ENCODE assay signal across 26 mouse cellular contexts in genomic region chr10:71171414-71171813, GRCm38 (mm10). TPM values are rescaled to one million over a fixed set of nuclear protein-coding genes. Genes with fewer than 3 reads are reported as not detected.
DNase-seq lines count a peak whose midpoint lies in the region; ATAC-seq and TF ChIP-seq lines count a peak whose summit lies in the region.
"Had no signal": no experiment of that assay in that cellular context is flagged by ENCODE, and none has a peak within 500 bp of the region (broad histone marks: within the 10 kb centered on the region; RNA-seq: fewer than 3 reads in every experiment).

No protein-coding gene starts in this region.

- peak; percentile 22; the same call in 1 of the 2 replicates for TF ChIP-seq CTCF in gastrocnemius, adult 2 months (IDR thresholded peaks at IDR 0.05)
- peak; percentile 28; the same call in 1 of the 2 replicates for TF ChIP-seq CTCF in kidney, postnatal 0 days (IDR thresholded peaks at IDR 0.05; ENCODE audit: low read depth)
- TF ChIP-seq CTCF in testis, adult 2 months (IDR thresholded peaks at IDR 0.05; ENCODE audit: control insufficient read depth, insufficient read depth, insufficient replicate concordance, low read depth, low read length): peak; percentile 56; the same call in 1 of the 2 replicates

- H3K27me3 ChIP-seq in kidney, postnatal 0 days (ENCODE audit: insufficient read depth, low read length): no peaks in the 10 kb centered on the region
- H3K27me3 ChIP-seq in testis, adult 2 months (ENCODE audit: control insufficient read depth, insufficient read depth, low read length): no peaks in the 10 kb centered on the region
- H3K27me3 ChIP-seq: forebrain, embryonic 13.5 days; heart, embryonic 13.5 days; hindbrain, embryonic 12.5 days; limb, embryonic 15.5 days; liver, embryonic 15.5 days; lung, embryonic 15.5 days; midbrain, embryonic 15.5 days; neural tube, embryonic 12.5 days had no signal

- no peak overlapping the region for H3K4me2 ChIP-seq in kidney, postnatal 0 days (ENCODE audit: low read length)
- H3K4me2 ChIP-seq: forebrain, embryonic 13.5 days; heart, embryonic 13.5 days; hindbrain, embryonic 12.5 days; limb, embryonic 15.5 days; liver, embryonic 15.5 days; lung, embryonic 15.5 days; midbrain, embryonic 15.5 days; neural tube, embryonic 12.5 days had no signal

- intact Hi-C loops in gastrocnemius, adult 2 months (cut with DNase I): no loop called here
- intact Hi-C loops in gastrocnemius, postnatal 14 days (cut with DNase I; ENCODE audit: low total_unique reads): no loop called here

- no peak overlapping the region for H3K4me3 ChIP-seq in gastrocnemius, adult 2 months
- no peak overlapping the region for H3K4me3 ChIP-seq in kidney, postnatal 0 days (replicated peaks; ENCODE audit: low read depth, low read length)
- no peak overlapping the region for H3K4me3 ChIP-seq in testis, adult 2 months (ENCODE audit: control insufficient read depth, low read depth, low read length)
- H3K4me3 ChIP-seq: forebrain, embryonic 13.5 days; heart, embryonic 13.5 days; hindbrain, embryonic 12.5 days; limb, embryonic 10.5 days; limb, embryonic 15.5 days; liver, embryonic 15.5 days; lung, embryonic 15.5 days; midbrain, embryonic 15.5 days; neural tube, embryonic 12.5 days had no signal

- H3K4me1 ChIP-seq in kidney, postnatal 0 days (replicated peaks; ENCODE audit: insufficient read depth, low read length): no peaks in the 10 kb centered on the region
- peaks cover 2% of the 10 kb centered on the region; the same call in 1 of the 2 replicates for H3K4me1 ChIP-seq in testis, adult 2 months (ENCODE audit: control insufficient read depth, insufficient read depth, low read length)
- H3K4me1 ChIP-seq: forebrain, embryonic 13.5 days; hindbrain, embryonic 12.5 days; limb, embryonic 10.5 days; liver, embryonic 15.5 days; lung, embryonic 15.5 days; midbrain, embryonic 15.5 days; neural tube, embryonic 12.5 days had no signal

- ATAC-seq in kidney, postnatal 0 days (replicated peaks; ENCODE audit: low FRiP score, low read depth): no peak
- ATAC-seq in monocyte, adult 5-6 weeks (replicated peaks; ENCODE audit: insufficient number of reproducible peaks, low FRiP score, low TSS enrichment, poor library complexity, severe bottlenecking): no peak
- ATAC-seq: forebrain, embryonic 13.5 days; intestine, embryonic 16.5 days; midbrain, embryonic 15.5 days had no signal

- no peak for TF ChIP-seq POLR2A in testis, adult 2 months (IDR thresholded peaks at IDR 0.05; ENCODE audit: control insufficient read depth, low read depth, low read length)

- H3K9ac ChIP-seq in kidney, postnatal 0 days (ENCODE audit: low read depth, low read length): no peak overlapping the region
- H3K9ac ChIP-seq: forebrain, embryonic 13.5 days; heart, embryonic 13.5 days; hindbrain, embryonic 12.5 days; limb, embryonic 15.5 days; liver, embryonic 15.5 days; lung, embryonic 15.5 days; midbrain, embryonic 15.5 days; neural tube, embryonic 12.5 days had no signal

- no peak for DNase-seq in gastrocnemius, adult 2 months
- DNase-seq in gastrocnemius, postnatal 14 days: no peak
- no peak for DNase-seq in kidney, postnatal 0 days (ENCODE audit: low spot score)
- no peak for DNase-seq in kidney, postnatal 14 days
- DNase-seq in testis, postnatal 10 days (ENCODE audit: low spot score): no peak
- no peak for DNase-seq in natural killer cell, adult 2 months (ENCODE audit: low spot score in 2 of 2)
- DNase-seq: adrenal gland, postnatal 10 days; cerebellum, adult 11 months; cerebellum, adult 9-10 months; cerebellum, postnatal 36 days; gastrocnemius, postnatal 36 days; heart, postnatal 14 days; right cerebral cortex, adult 18-20 months had no signal

- no peak overlapping the region for H3K27ac ChIP-seq in gastrocnemius, adult 2 months
- no peak overlapping the region for H3K27ac ChIP-seq in kidney, postnatal 0 days
- H3K27ac ChIP-seq in testis, adult 2 months (ENCODE audit: control insufficient read depth, insufficient read depth, low read depth, low read length): no peak overlapping the region
- H3K27ac ChIP-seq: forebrain, embryonic 13.5 days; heart, embryonic 13.5 days; hindbrain, embryonic 12.5 days; limb, embryonic 10.5 days; limb, embryonic 15.5 days; liver, embryonic 15.5 days; lung, embryonic 15.5 days; macrophage; midbrain, embryonic 15.5 days; neural tube, embryonic 12.5 days had no signal

- no peaks in the 10 kb centered on the region for H3K9me3 ChIP-seq in kidney, postnatal 0 days (replicated peaks; ENCODE audit: low read length)
- H3K9me3 ChIP-seq: heart, embryonic 13.5 days; hindbrain, embryonic 12.5 days; limb, embryonic 10.5 days; limb, embryonic 15.5 days; liver, embryonic 15.5 days; lung, embryonic 15.5 days; midbrain, embryonic 15.5 days; neural tube, embryonic 12.5 days had no signal

- H3K36me3 ChIP-seq in kidney, postnatal 0 days (ENCODE audit: insufficient read depth, low read length): no peaks in the 10 kb centered on the region
- no peaks in the 10 kb centered on the region for H3K36me3 ChIP-seq in testis, adult 2 months (ENCODE audit: control insufficient read depth, insufficient read depth, low read length)
- H3K36me3 ChIP-seq: heart, embryonic 13.5 days; hindbrain, embryonic 12.5 days; limb, embryonic 10.5 days; limb, embryonic 15.5 days; liver, embryonic 15.5 days; lung, embryonic 15.5 days; midbrain, embryonic 15.5 days; neural tube, embryonic 12.5 days had no signal

- WGBS in kidney, postnatal 0 days: 100% methylated on average over 1 of the region's 1 CpGs

RNA-seq across cellular contexts. Expression of gene Bicc1, which starts 11.9 kb away (rescaled TPM):
- 1 to 10 TPM; 7.9 to 9.7 TPM for total RNA-seq in gastrocnemius, adult 2 months (2021)
- total RNA-seq in gastrocnemius, postnatal 14 days (2021): 10 to 100 TPM; 18.6 to 20.6 TPM
- polyA plus RNA-seq in kidney, postnatal 0 days (2015; fragmentation: Nextera tagmentation; extraction: Ambion mirVana): 65.7 and 71.7 TPM in 2 replicates
- 3.1 and 3.2 TPM in 2 replicates for polyA plus RNA-seq in testis, adult 2 months (2012; rRNA removed)
- not detected in 3 replicates for total RNA-seq in monocyte, adult 5-6 weeks (2017)
- polyA plus RNA-seq: macrophage had no signal
